Mouse (Mus musculus): ENCODE results near the gene Lilra5. TPM values are rescaled to one million over a fixed set of nuclear protein-coding genes. Genes with fewer than 3 reads are reported as not detected.
"Not testable (repeated sequence)": the region's sequence is repeated elsewhere in the genome, so short reads cannot be mapped to it uniquely, and the experiment has no call there.

Lilra5 gene
- 1.2 and 1.6 TPM in 2 replicates for polyA plus RNA-seq (2012; rRNA removed)

DNA sequence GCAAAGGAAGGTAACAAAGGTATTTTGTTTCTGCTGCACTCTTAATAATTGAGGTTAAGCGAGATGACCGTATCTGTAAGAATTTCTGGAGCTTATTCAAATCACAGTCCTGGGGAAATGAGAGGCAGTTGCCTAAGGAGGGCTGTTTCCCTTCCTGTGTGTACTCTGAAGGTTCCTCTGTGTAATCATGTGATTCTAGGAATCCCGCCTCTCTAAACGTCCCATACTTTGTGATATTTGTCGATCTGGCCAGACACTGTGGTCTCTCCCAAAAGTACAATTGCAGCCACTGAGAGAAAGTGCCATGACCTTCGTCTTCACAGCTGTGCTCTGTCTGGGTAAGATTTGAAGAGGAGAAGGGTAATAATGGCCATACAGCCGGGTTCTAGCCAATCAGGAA is at the start of gene Lilra5:
Gene Lilra5, plus strand, starts transcription at position 301 of the 400 bp plus-strand sequence.
- WGBS, result 72% methylated on average over 7 of the region's 7 CpGs
- peak; percentile 5 for DNase-seq
- no peak for TF ChIP-seq POLR2A (IDR thresholded peaks at IDR 0.05; ENCODE audit: low read depth, low read length)
- TF ChIP-seq CTCF (conservative IDR thresholded peaks at IDR 0.05; ENCODE audit: insufficient read depth, insufficient read length, low read depth, low read length), result no peak
- Histone ChIP-seq H3K4me3 (ENCODE audit: insufficient read depth, low read depth, low read length) (no peak within 1 kb of the TSS), H3K27me3 (replicated peaks; ENCODE audit: control insufficient read depth, insufficient read depth, low read length) (no peaks in the 10 kb centered on the region), H3K36me3 (ENCODE audit: control insufficient read depth, insufficient read depth, low read length) (no peaks in the 10 kb centered on the region), H3K4me1 (ENCODE audit: control insufficient read depth, insufficient read depth, low read length) (no peaks in the 10 kb centered on the region), H3K27ac (ENCODE audit: insufficient read depth, low read depth, low read length) (no peak within 1 kb of the TSS)

DNA sequence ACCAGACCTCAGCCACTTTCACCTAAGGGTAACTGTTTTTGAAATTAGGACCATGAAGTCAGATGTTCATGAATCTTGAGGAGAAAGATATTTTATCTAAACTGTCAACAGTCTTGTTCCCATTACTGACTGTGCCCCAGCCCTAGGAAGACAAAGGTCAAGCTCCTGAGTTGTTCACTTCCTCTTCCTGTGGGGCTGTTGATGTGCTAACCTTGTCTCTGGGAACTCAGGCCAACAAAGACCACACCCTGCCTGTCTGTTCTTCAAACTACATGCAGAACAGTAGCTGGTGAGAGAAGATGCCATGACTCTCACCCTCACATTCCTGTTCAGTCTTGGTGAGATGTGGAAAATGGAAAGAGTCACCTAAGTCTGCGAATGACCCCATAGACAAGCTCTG is 30.4 kb upstream of the Lilra5 start:
- no peaks in the 10 kb centered on the region for H3K36me3 ChIP-seq (ENCODE audit: control insufficient read depth, insufficient read depth, low read length)
- TF ChIP-seq POLR2A (IDR thresholded peaks at IDR 0.05; ENCODE audit: low read depth, low read length), result no peak
- TF ChIP-seq CTCF (conservative IDR thresholded peaks at IDR 0.05; ENCODE audit: insufficient read depth, insufficient read length, low read depth, low read length), result no peak
- DNase-seq, result no peak
- H3K27ac ChIP-seq (ENCODE audit: insufficient read depth, low read depth, low read length), result no peak overlapping the region
- H3K4me3 ChIP-seq (ENCODE audit: insufficient read depth, low read depth, low read length), result no peak overlapping the region
- 84% methylated on average over 1 of the region's 1 CpGs for WGBS
- H3K4me1 ChIP-seq (ENCODE audit: control insufficient read depth, insufficient read depth, low read length), result no peaks in the 10 kb centered on the region
- no peaks in the 10 kb centered on the region for H3K27me3 ChIP-seq (replicated peaks; ENCODE audit: control insufficient read depth, insufficient read depth, low read length)

GRCm38 (mm10) chr7:4208626-4209025 is 28.9 kb upstream of the Lilra5 start:
- 28% methylated on average over 2 of the region's 2 CpGs for WGBS

GRCm38 (mm10) chr7:4213436-4213835 is 24.1 kb upstream of the Lilra5 start:
- H3K4me1 ChIP-seq (ENCODE audit: control insufficient read depth, insufficient read depth, low read length); H3K36me3 ChIP-seq (ENCODE audit: control insufficient read depth, insufficient read depth, low read length); H3K4me3 ChIP-seq (ENCODE audit: insufficient read depth, low read depth, low read length); DNase-seq; H3K27me3 ChIP-seq (replicated peaks; ENCODE audit: control insufficient read depth, insufficient read depth, low read length); H3K27ac ChIP-seq (ENCODE audit: insufficient read depth, low read depth, low read length): not testable (repeated sequence)

More at GRCm38 (mm10) chr7:4208626-4209025, 28.9 kb upstream of the Lilra5 start:
- H3K27ac ChIP-seq (ENCODE audit: insufficient read depth, low read depth, low read length), result no peak overlapping the region
- no peak for DNase-seq
- no peaks in the 10 kb centered on the region for H3K27me3 ChIP-seq (replicated peaks; ENCODE audit: control insufficient read depth, insufficient read depth, low read length)
- no peaks in the 10 kb centered on the region for H3K4me1 ChIP-seq (ENCODE audit: control insufficient read depth, insufficient read depth, low read length)
- no peaks in the 10 kb centered on the region for H3K36me3 ChIP-seq (ENCODE audit: control insufficient read depth, insufficient read depth, low read length)
- H3K4me3 ChIP-seq (ENCODE audit: insufficient read depth, low read depth, low read length), result no peak overlapping the region
- TF ChIP-seq CTCF (conservative IDR thresholded peaks at IDR 0.05; ENCODE audit: insufficient read depth, insufficient read length, low read depth, low read length) (0 out of 2 replicates have a peak, but pooled peaks have one; percentile 28), POLR2A (IDR thresholded peaks at IDR 0.05; ENCODE audit: low read depth, low read length) (no peak)

GRCm38 (mm10) chr7:4215396-4215795 is 22.2 kb upstream of the Lilra5 start:
- no peak overlapping the region for H3K27ac ChIP-seq (ENCODE audit: insufficient read depth, low read depth, low read length)
- no peak for DNase-seq
- TF ChIP-seq POLR2A (IDR thresholded peaks at IDR 0.05; ENCODE audit: low read depth, low read length) (no peak), CTCF (conservative IDR thresholded peaks at IDR 0.05; ENCODE audit: insufficient read depth, insufficient read length, low read depth, low read length) (no peak)
- WGBS, result 57% methylated on average over 2 of the region's 2 CpGs
- no peaks in the 10 kb centered on the region for H3K36me3 ChIP-seq (ENCODE audit: control insufficient read depth, insufficient read depth, low read length)
- no peaks in the 10 kb centered on the region for H3K4me1 ChIP-seq (ENCODE audit: control insufficient read depth, insufficient read depth, low read length)
- H3K4me3 ChIP-seq (ENCODE audit: insufficient read depth, low read depth, low read length), result no peak overlapping the region
- no peaks in the 10 kb centered on the region for H3K27me3 ChIP-seq (replicated peaks; ENCODE audit: control insufficient read depth, insufficient read depth, low read length)

- WGBS, result 57% methylated on average over 2 of the region's 2 CpGs
- TF ChIP-seq CTCF (conservative IDR thresholded peaks at IDR 0.05; ENCODE audit: insufficient read depth, insufficient read length, low read depth, low read length) (no peak), POLR2A (IDR thresholded peaks at IDR 0.05; ENCODE audit: low read depth, low read length) (no peak)
- no peak for DNase-seq
- H3K4me1 ChIP-seq (ENCODE audit: control insufficient read depth, insufficient read depth, low read length), result no peaks in the 10 kb centered on the region
- H3K36me3 ChIP-seq (ENCODE audit: control insufficient read depth, insufficient read depth, low read length), result no peaks in the 10 kb centered on the region
- H3K27ac ChIP-seq (ENCODE audit: insufficient read depth, low read depth, low read length), result no peak overlapping the region
- H3K27me3 ChIP-seq (replicated peaks; ENCODE audit: control insufficient read depth, insufficient read depth, low read length), result no peaks in the 10 kb centered on the region
- no peak overlapping the region for H3K4me3 ChIP-seq (ENCODE audit: insufficient read depth, low read depth, low read length)
These were observed 21.7 kb upstream of the Lilra5 start for GRCm38 (mm10) chr7:4215805-4216204.

- H3K4me3 ChIP-seq (ENCODE audit: insufficient read depth, low read depth, low read length), result no peak overlapping the region
- no peaks in the 10 kb centered on the region for H3K4me1 ChIP-seq (ENCODE audit: control insufficient read depth, insufficient read depth, low read length)
- H3K27ac ChIP-seq (ENCODE audit: insufficient read depth, low read depth, low read length), result no peak overlapping the region
- no peak for DNase-seq
- H3K36me3 ChIP-seq (ENCODE audit: control insufficient read depth, insufficient read depth, low read length), result no peaks in the 10 kb centered on the region
- no peaks in the 10 kb centered on the region for H3K27me3 ChIP-seq (replicated peaks; ENCODE audit: control insufficient read depth, insufficient read depth, low read length)
- no peak for TF ChIP-seq POLR2A (IDR thresholded peaks at IDR 0.05; ENCODE audit: low read depth, low read length)
- TF ChIP-seq CTCF (conservative IDR thresholded peaks at IDR 0.05; ENCODE audit: insufficient read depth, insufficient read length, low read depth, low read length), result no peak
These were observed 2.0 kb upstream of the Lilra5 start for GRCm38 (mm10) chr7:4235536-4235935.
